Mouse (Mus musculus): Measurements from ENCODE around the gene Rps16. TPM values are rescaled to one million over a fixed set of nuclear protein-coding genes. Genes with fewer than 3 reads are reported as not detected.
A peak's percentile ranks its signal among the peaks of the same experiment; 100 is the strongest.

Gene Rps16
- 1,287 and 1,567 TPM in 2 replicates for polyA plus RNA-seq (2014; fragmentation: Nextera tagmentation; extraction: Ambion mirVana)

GRCm38 (mm10) chr7:28350155-28350883 is at the start of gene Rps16:
Rps16 (plus strand) TSS chr7:28350652.
- under 1% methylated on average over 46 of the region's 50 CpGs for WGBS
- H3K4me3 ChIP-seq (ENCODE audit: low read length) = peak within 1 kb of the TSS; percentile 97
- no peaks in the 10 kb centered on the region for H3K9me3 ChIP-seq (ENCODE audit: control insufficient read depth, low read length)
- peak; percentile 94 for ATAC-seq (ENCODE audit: low FRiP score, low TSS enrichment)
- peak within 1 kb of the TSS; percentile 94 for H3K27ac ChIP-seq (ENCODE audit: low read depth, low read length)
- H3K9ac ChIP-seq (ENCODE audit: low read depth, low read length) = peak within 1 kb of the TSS; percentile 98
- H3K4me1 ChIP-seq (ENCODE audit: control insufficient read depth, insufficient read depth, low read length) = peaks cover 18% of the 10 kb centered on the region
- H3K36me3 ChIP-seq (ENCODE audit: control insufficient read depth, insufficient read depth, low read length) = peaks cover 31% of the 10 kb centered on the region
- peak within 1 kb of the TSS; percentile 77 for H3K4me2 ChIP-seq (replicated peaks; ENCODE audit: low read depth, low read length)
- no peaks in the 10 kb centered on the region for H3K27me3 ChIP-seq (ENCODE audit: control insufficient read depth, insufficient read depth, low read length)

- Histone ChIP-seq H3K27me3 (ENCODE audit: control insufficient read depth, insufficient read depth, low read length) (peaks cover 41% of the 10 kb centered on the region), H3K4me3 (ENCODE audit: low read length) (peak within 1 kb of the TSS; percentile 20), H3K4me2 (replicated peaks; ENCODE audit: low read depth, low read length) (peak within 1 kb of the TSS; percentile 35), H3K36me3 (ENCODE audit: control insufficient read depth, insufficient read depth, low read length) (peaks cover 21% of the 10 kb centered on the region), H3K9me3 (ENCODE audit: control insufficient read depth, low read length) (no peaks in the 10 kb centered on the region), H3K27ac (ENCODE audit: low read depth, low read length) (no peak within 1 kb of the TSS), H3K9ac (ENCODE audit: low read depth, low read length) (no peak within 1 kb of the TSS), H3K4me1 (ENCODE audit: control insufficient read depth, insufficient read depth, low read length) (no peaks in the 10 kb centered on the region; the same call in 1 of the 2 replicates)
- peak; percentile 51 for ATAC-seq (ENCODE audit: low FRiP score, low TSS enrichment)
- 1% methylated on average over 30 of the region's 30 CpGs for WGBS
Measured at GRCm38 (mm10) chr7:28301616-28302433, 48.6 kb upstream of the Rps16 start, which contains the start of gene Dll3. Dll3 (minus strand) TSS chr7:28302238.

DNA sequence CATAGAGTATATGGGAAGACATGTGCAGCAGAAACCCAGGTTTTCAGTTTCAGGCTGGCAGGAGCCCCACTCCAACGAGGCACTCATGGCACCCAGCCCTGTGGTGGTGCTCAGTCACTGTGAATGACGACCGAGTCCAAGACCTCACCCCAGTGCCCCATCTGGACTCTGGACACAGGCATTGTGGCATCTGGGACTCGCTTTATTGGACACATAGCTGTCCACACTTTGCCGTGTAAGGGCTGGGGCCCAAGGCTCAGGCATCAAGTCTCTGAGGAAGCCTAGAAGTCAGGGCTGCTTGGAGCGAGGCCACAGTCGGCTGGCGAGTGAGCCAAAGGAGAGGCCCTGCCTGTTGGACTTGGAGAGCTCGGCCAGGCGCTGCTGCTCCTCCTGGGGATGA is 44.8 kb upstream of the Rps16 start:
- H3K4me3 ChIP-seq (ENCODE audit: low read length) = no peak overlapping the region
- peaks cover 15% of the 10 kb centered on the region for H3K27me3 ChIP-seq (ENCODE audit: control insufficient read depth, insufficient read depth, low read length)
- H3K36me3 ChIP-seq (ENCODE audit: control insufficient read depth, insufficient read depth, low read length) = peaks cover 55% of the 10 kb centered on the region
- WGBS = 90% methylated on average over 10 of the region's 10 CpGs
- no peak overlapping the region for H3K4me2 ChIP-seq (replicated peaks; ENCODE audit: low read depth, low read length)
- peaks cover under 1% of the 10 kb centered on the region; the same call in 1 of the 2 replicates for H3K4me1 ChIP-seq (ENCODE audit: control insufficient read depth, insufficient read depth, low read length)
- no peak overlapping the region for H3K27ac ChIP-seq (ENCODE audit: low read depth, low read length)
- ATAC-seq (ENCODE audit: low FRiP score, low TSS enrichment) = no peak
- H3K9me3 ChIP-seq (ENCODE audit: control insufficient read depth, low read length) = no peaks in the 10 kb centered on the region
- no peak overlapping the region for H3K9ac ChIP-seq (ENCODE audit: low read depth, low read length)

- no peak for ATAC-seq (ENCODE audit: low FRiP score, low TSS enrichment)
- H3K4me1 ChIP-seq (ENCODE audit: control insufficient read depth, insufficient read depth, low read length) = peaks cover 6% of the 10 kb centered on the region
- 93% methylated on average over 8 of the region's 8 CpGs for WGBS
- H3K27me3 ChIP-seq (ENCODE audit: control insufficient read depth, insufficient read depth, low read length) = peaks cover 10% of the 10 kb centered on the region
- peaks cover 55% of the 10 kb centered on the region for H3K36me3 ChIP-seq (ENCODE audit: control insufficient read depth, insufficient read depth, low read length)
- no peak overlapping the region for H3K4me3 ChIP-seq (ENCODE audit: low read length)
- H3K4me2 ChIP-seq (replicated peaks; ENCODE audit: low read depth, low read length) = no peak overlapping the region
- H3K27ac ChIP-seq (ENCODE audit: low read depth, low read length) = no peak overlapping the region
- no peaks in the 10 kb centered on the region for H3K9me3 ChIP-seq (ENCODE audit: control insufficient read depth, low read length)
- H3K9ac ChIP-seq (ENCODE audit: low read depth, low read length) = no peak overlapping the region
Measured at GRCm38 (mm10) chr7:28306216-28306615, 44.2 kb upstream of the Rps16 start.

DNA sequence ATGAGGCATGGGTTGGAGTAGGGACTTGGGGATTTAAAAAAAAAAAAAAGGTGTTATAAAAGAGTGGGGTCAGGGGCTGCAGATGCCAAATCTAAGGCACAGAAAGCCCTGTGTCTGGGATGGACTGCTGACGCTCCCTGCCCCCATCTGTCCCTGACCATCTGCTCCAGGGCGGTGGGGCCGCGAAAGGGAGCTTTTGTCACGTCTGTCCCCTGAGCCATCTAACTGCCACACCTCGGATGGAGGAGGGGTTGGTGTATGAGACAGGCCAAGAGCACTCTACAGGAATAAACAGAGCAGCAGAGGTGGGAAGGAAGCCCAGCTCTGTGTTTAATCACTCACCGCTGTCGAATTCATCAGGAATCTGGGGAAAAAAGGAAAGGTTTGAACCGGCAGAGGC is 40.7 kb upstream of the Rps16 start:
- 24% methylated on average over 9 of the region's 9 CpGs for WGBS
- Histone ChIP-seq H3K27me3 (ENCODE audit: control insufficient read depth, insufficient read depth, low read length) (no peaks in the 10 kb centered on the region), H3K36me3 (ENCODE audit: control insufficient read depth, insufficient read depth, low read length) (peaks cover 63% of the 10 kb centered on the region), H3K9ac (ENCODE audit: low read depth, low read length) (no peak overlapping the region), H3K4me3 (ENCODE audit: low read length) (no peak overlapping the region), H3K4me2 (replicated peaks; ENCODE audit: low read depth, low read length) (no peak overlapping the region), H3K4me1 (ENCODE audit: control insufficient read depth, insufficient read depth, low read length) (peaks cover 6% of the 10 kb centered on the region), H3K9me3 (ENCODE audit: control insufficient read depth, low read length) (no peaks in the 10 kb centered on the region), H3K27ac (ENCODE audit: low read depth, low read length) (no peak overlapping the region)
- no peak for ATAC-seq (ENCODE audit: low FRiP score, low TSS enrichment)

- H3K4me2 ChIP-seq (replicated peaks; ENCODE audit: low read depth, low read length) = peak overlapping the region; percentile 85
- peak overlapping the region; percentile 88 for H3K4me3 ChIP-seq (ENCODE audit: low read length)
- peak; percentile 41 for ATAC-seq (ENCODE audit: low FRiP score, low TSS enrichment)
- WGBS = 6% methylated on average over 35 of the region's 35 CpGs
- peak overlapping the region; percentile 90 for H3K9ac ChIP-seq (ENCODE audit: low read depth, low read length)
- no peaks in the 10 kb centered on the region for H3K27me3 ChIP-seq (ENCODE audit: control insufficient read depth, insufficient read depth, low read length)
- H3K9me3 ChIP-seq (ENCODE audit: control insufficient read depth, low read length) = no peaks in the 10 kb centered on the region
- H3K27ac ChIP-seq (ENCODE audit: low read depth, low read length) = no peak overlapping the region
- H3K4me1 ChIP-seq (ENCODE audit: control insufficient read depth, insufficient read depth, low read length) = peaks cover 6% of the 10 kb centered on the region
- H3K36me3 ChIP-seq (ENCODE audit: control insufficient read depth, insufficient read depth, low read length) = peaks cover 63% of the 10 kb centered on the region
Measured at GRCm38 (mm10) chr7:28311151-28311925, 39.1 kb upstream of the Rps16 start.

DNA sequence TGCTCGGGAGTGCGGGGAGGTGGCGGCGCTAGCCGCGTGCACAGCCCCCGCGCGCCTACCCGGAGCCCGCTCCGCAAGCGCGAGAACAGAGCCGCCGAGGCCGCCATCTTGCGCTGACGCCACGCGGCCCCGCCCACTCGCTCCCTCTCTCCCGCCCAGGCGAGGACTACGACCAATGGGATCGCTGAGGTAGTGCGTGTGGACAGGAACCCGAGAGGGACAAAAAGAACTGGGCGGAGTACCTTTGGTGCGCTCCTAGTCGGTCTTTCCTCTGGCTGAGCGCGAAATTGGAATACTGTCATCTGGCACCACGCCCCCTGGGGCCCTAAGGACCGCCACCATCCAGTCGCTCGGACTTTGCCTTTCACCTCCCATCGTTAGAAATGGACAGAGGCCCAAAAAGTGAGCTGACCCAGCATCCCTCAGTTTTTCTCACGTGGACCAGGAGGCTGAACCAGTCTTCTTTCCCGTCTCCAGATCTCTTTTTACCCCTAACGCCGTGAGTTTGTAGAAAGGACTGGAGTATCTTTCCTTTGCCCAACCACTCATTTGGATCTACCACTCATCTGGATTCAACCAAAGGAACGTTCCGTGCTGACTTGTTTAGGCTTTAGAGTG is 38.4 kb upstream of the Rps16 start, which contains the start of gene Timm50:
TSS of gene Timm50 (minus strand) at position 147 of the 618 bp plus-strand sequence.
- Histone ChIP-seq H3K9ac (ENCODE audit: low read depth, low read length) (peak within 1 kb of the TSS; percentile 90), H3K9me3 (ENCODE audit: control insufficient read depth, low read length) (no peaks in the 10 kb centered on the region), H3K36me3 (ENCODE audit: control insufficient read depth, insufficient read depth, low read length) (peaks cover 63% of the 10 kb centered on the region), H3K4me2 (replicated peaks; ENCODE audit: low read depth, low read length) (peak within 1 kb of the TSS; percentile 85), H3K27me3 (ENCODE audit: control insufficient read depth, insufficient read depth, low read length) (no peaks in the 10 kb centered on the region), H3K4me3 (ENCODE audit: low read length) (peak within 1 kb of the TSS; percentile 88), H3K4me1 (ENCODE audit: control insufficient read depth, insufficient read depth, low read length) (peaks cover 6% of the 10 kb centered on the region), H3K27ac (ENCODE audit: low read depth, low read length) (no peak within 1 kb of the TSS)
- WGBS = under 1% methylated on average over 44 of the region's 45 CpGs
- peak; percentile 98 for ATAC-seq (ENCODE audit: low FRiP score, low TSS enrichment)

DNA sequence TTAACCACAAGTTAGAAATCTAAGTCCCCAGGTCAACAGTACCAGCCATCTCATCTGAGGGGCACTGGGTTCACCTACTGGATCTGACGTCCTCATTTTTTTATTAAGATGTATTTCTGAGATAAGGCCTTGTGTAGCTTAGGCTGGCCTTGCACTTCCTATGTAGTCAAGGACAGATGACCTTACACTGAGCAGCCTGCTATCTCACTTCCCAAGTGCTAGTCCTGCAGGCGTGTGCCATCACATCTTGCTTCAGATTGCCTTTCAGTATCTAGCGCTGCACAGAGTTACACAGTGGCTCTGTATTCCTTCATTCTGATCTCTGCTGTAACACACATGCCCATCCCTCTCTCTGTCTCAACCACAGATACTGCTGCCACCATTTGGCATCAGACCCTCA is 32.4 kb upstream of the Rps16 start:
- H3K4me3 ChIP-seq (ENCODE audit: low read length) = no peak overlapping the region
- 88% methylated on average over 3 of the region's 3 CpGs for WGBS
- H3K27ac ChIP-seq (ENCODE audit: low read depth, low read length) = no peak overlapping the region
- no peaks in the 10 kb centered on the region for H3K4me1 ChIP-seq (ENCODE audit: control insufficient read depth, insufficient read depth, low read length)
- H3K9me3 ChIP-seq (ENCODE audit: control insufficient read depth, low read length) = no peaks in the 10 kb centered on the region
- H3K4me2 ChIP-seq (replicated peaks; ENCODE audit: low read depth, low read length) = no peak overlapping the region
- no peaks in the 10 kb centered on the region for H3K27me3 ChIP-seq (ENCODE audit: control insufficient read depth, insufficient read depth, low read length)
- H3K9ac ChIP-seq (ENCODE audit: low read depth, low read length) = no peak overlapping the region
- peaks cover 90% of the 10 kb centered on the region for H3K36me3 ChIP-seq (ENCODE audit: control insufficient read depth, insufficient read depth, low read length)
- ATAC-seq (ENCODE audit: low FRiP score, low TSS enrichment) = no peak
